Mouse (Mus musculus) cortical plate, adult 2 months (tissue): ENCODE data around the gene Mcemp1. TPM values are rescaled to one million over a fixed set of nuclear protein-coding genes. Genes with fewer than 3 reads are reported as not detected.

Experiments used
- H3K27ac ChIP-seq: fragments of 200-500 bp; 2 replicates; pipeline ENCODE4 v1.5.1; 2012; ENCODE audit warnings: low read length, control low read depth, inconsistent platforms; ENCODE audit not compliant: insufficient read depth
- H3K4me1 ChIP-seq: fragments of 200-500 bp; 2 replicates; pipeline ENCODE4 v1.6.1; 2011; ENCODE audit warnings: low read length; ENCODE audit not compliant: control insufficient read depth, insufficient read depth
- H3K4me3 ChIP-seq: fragments of 200-500 bp; 2 replicates; pipeline ENCODE4 v1.5.1; 2011; ENCODE audit warnings: mild to moderate bottlenecking, low read length, control low read depth; ENCODE audit not compliant: insufficient read depth
- CTCF ChIP-seq: fragments of 200-500 bp; IDR thresholded peaks from 2 replicates; pipeline ENCODE4 v1.5.1; 2011; ENCODE audit warnings: mild to moderate bottlenecking, control low read depth, low read length; ENCODE audit not compliant: insufficient read depth; ENCODE audit errors: extremely low read depth
- POLR2A ChIP-seq: fragments of 200-500 bp; IDR thresholded peaks from 2 replicates; pipeline ENCODE4 v1.6.1; 2011; ENCODE audit warnings: mild to moderate bottlenecking, low read length, control low read depth; ENCODE audit not compliant: insufficient read depth; ENCODE audit errors: extremely low read depth
- polyA plus RNA-seq: library from polyadenylated mRNA; depleted of rRNA; stranded (reverse); fragments of >200 nt; gene quantifications from 2 replicates; pipeline ENCODE4 v1.2.3, GENCODE M21; 2012

Gene Mcemp1
- polyA plus RNA-seq, 1 experiment: 0.19 TPM

DNA sequence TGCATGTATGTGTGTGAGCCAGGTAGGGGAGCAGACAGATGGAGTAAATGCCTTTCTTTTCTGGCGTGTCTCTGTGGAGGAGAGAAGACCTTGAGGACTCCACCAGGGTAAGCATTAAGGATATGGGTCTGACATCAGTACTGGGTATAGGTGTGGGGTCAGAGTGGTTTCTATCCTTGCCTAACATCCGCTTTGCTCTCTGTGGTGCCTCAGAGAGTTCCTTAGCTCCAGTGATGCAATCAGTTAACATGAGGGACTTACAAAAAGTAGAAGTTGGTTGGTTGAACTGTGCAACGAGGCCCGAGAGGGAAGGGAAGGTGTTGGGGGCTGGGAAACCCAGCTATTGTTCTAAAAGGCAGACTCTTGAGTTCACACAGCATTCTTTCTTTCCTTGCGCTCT is 1.1 kb upstream of the Mcemp1 start:
- Histone ChIP-seq H3K4me1 (no peaks in the 10 kb centered on the region), H3K27ac (no peak overlapping the region), H3K4me3 (no peak overlapping the region)
- TF ChIP-seq CTCF (no peak), POLR2A (no peak)

DNA sequence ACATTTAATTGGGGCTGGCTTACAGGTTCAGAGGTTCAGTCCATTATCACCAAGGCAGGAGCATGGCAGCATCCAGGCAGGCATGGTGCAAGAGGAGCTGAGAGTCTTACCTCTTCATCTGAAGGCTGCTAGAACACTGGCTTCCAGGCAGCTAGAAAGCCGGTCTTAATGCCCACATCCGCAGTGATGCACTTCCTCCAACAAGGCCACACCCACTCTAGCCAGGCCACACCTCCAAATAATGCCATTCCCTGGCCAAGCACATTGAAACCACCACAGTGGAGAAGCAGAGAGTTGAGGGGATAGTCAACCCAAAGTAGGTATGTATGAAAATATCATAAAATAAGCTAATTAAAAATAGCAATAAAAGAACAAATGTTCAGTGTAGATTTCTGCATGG is 4.8 kb downstream of the Mcemp1 start:
- TF ChIP-seq CTCF (no peak), POLR2A (no peak)
- H3K4me3 ChIP-seq: no peak overlapping the region

GRCm38 (mm10) chr8:3671980-3672491 is 6.5 kb downstream of the Mcemp1 start, which contains the start of gene Fcor:
Gene Fcor (minus strand): TSS chr8:3672362.
- Histone ChIP-seq H3K27ac (peak within 1 kb of the TSS; percentile 21), H3K4me1 (no peaks in the 10 kb centered on the region; the same call in 1 of the 2 replicates), H3K4me3 (peak within 1 kb of the TSS; percentile 44)
- TF ChIP-seq POLR2A (peak; percentile 67), CTCF (peak; percentile 86)

More for the DNA sequence above, 4.8 kb downstream of the Mcemp1 start:
- no peaks in the 10 kb centered on the region for H3K4me1 ChIP-seq
- no peak overlapping the region for H3K27ac ChIP-seq

DNA sequence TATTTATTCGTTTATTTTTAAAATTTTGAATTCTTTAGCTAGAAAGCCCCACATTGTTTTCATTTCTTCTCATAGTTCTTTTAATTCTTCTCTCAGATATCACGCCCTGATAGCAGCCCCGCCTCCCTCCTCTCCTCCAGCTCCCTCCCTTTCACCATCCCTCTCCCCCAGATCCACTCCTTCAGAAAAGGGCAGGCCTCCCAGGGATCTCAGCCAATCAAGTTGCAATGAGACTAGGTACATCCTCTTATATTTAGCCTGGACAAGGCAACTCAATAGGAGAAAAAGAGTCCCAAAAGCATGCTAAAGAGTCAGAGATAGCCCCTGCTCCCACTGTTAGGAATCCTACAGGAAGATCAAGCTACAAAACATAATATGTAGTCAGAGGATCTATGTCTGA is 9.1 kb downstream of the Mcemp1 start:
- no peak overlapping the region for H3K27ac ChIP-seq
- TF ChIP-seq CTCF (no peak), POLR2A (no peak)
- H3K4me3 ChIP-seq: no peak overlapping the region
- H3K4me1 ChIP-seq: no peaks in the 10 kb centered on the region; the same call in 1 of the 2 replicates

- TF ChIP-seq POLR2A (peak; percentile 69; the same call in 1 of the 2 replicates), CTCF (peak; percentile 65)
- no peaks in the 10 kb centered on the region; the same call in 1 of the 2 replicates for H3K4me1 ChIP-seq
- peak within 1 kb of the TSS; percentile 32 for H3K27ac ChIP-seq
- peak within 1 kb of the TSS; percentile 67 for H3K4me3 ChIP-seq
Observed at GRCm38 (mm10) chr8:3676131-3676992, 10.8 kb downstream of the Mcemp1 start, which contains the start of gene Trappc5. Gene Trappc5 (plus strand): TSS chr8:3676299.

GRCm38 (mm10) chr8:3676993-3677579 is 11.5 kb downstream of the Mcemp1 start:
- H3K4me1 ChIP-seq: no peaks in the 10 kb centered on the region; the same call in 1 of the 2 replicates
- H3K27ac ChIP-seq: no peak overlapping the region
- H3K4me3 ChIP-seq: peak overlapping the region; percentile 67
- TF ChIP-seq POLR2A (no peak), CTCF (no peak)

DNA sequence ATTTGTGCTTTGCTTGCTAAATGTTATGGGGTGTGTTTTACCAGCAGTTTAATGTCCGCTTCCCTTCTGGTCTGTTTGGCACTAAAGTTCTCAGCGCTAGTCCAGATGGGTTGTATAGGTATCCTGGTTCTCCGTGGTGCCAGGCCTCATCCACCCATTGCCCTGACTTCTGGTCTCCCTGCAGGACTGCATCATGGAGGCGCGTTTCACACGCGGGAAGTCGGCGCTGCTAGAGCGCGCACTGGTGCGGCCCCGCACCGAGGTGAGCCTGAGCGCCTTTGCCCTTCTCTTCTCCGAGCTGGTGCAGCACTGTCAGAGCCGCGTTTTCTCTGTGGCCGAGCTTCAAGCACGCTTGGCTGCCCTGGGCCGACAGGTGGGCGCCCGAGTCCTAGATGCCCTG is 13.3 kb downstream of the Mcemp1 start:
- no peak for TF ChIP-seq CTCF
- TF ChIP-seq POLR2A: no peak
- no peak overlapping the region for H3K27ac ChIP-seq
- no peaks in the 10 kb centered on the region; the same call in 1 of the 2 replicates for H3K4me1 ChIP-seq
- H3K4me3 ChIP-seq: no peak overlapping the region

- Histone ChIP-seq H3K4me1 (no peaks in the 10 kb centered on the region; the same call in 1 of the 2 replicates), H3K4me3 (no peak overlapping the region), H3K27ac (no peak overlapping the region)
- TF ChIP-seq CTCF (no peak), POLR2A (no peak)
Observed at GRCm38 (mm10) chr8:3679236-3679635, 13.7 kb downstream of the Mcemp1 start.

DNA sequence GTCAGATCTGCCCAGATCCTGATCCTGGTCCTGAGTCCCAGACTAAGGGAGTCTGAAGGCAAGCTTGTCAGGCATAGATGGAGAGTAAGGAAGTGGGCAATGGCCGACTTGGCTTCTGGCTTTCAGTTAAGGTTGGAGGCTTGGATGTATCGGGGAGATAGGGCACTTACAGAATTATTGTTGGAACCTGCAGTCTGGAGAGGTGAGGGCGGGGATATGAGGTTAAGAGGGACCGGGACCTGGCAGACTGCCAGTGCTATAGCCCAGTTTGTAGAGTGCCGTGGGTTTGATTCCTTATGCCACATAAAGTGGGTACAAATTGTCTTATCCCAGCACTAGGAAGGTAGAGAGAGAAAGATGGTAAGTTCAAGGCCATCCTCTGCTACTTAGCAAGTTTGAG is 14.1 kb downstream of the Mcemp1 start:
- no peak overlapping the region for H3K27ac ChIP-seq
- no peak overlapping the region for H3K4me3 ChIP-seq
- TF ChIP-seq POLR2A: no peak
- no peak for TF ChIP-seq CTCF
- no peaks in the 10 kb centered on the region; the same call in 1 of the 2 replicates for H3K4me1 ChIP-seq

GRCm38 (mm10) chr8:3682435-3682834 is 16.9 kb downstream of the Mcemp1 start:
- Histone ChIP-seq H3K27ac (no peak overlapping the region), H3K4me3 (no peak overlapping the region)
- TF ChIP-seq POLR2A (no peak), CTCF (no peak)

More at GRCm38 (mm10) chr8:3682435-3682834, 16.9 kb downstream of the Mcemp1 start:
- H3K4me1 ChIP-seq: no peaks in the 10 kb centered on the region; the same call in 1 of the 2 replicates
